Mouse (Mus musculus): Measurements from ENCODE around the gene Sgk1. TPM values are rescaled to one million over a fixed set of nuclear protein-coding genes. Genes with fewer than 3 reads are reported as not detected.
"Not testable (repeated sequence)": the region's sequence is repeated elsewhere in the genome, so short reads cannot be mapped to it uniquely, and the experiment has no call there.

The Sgk1 gene
- polyA plus RNA-seq, 1 experiment from 2014 or later = 45.1 TPM

DNA sequence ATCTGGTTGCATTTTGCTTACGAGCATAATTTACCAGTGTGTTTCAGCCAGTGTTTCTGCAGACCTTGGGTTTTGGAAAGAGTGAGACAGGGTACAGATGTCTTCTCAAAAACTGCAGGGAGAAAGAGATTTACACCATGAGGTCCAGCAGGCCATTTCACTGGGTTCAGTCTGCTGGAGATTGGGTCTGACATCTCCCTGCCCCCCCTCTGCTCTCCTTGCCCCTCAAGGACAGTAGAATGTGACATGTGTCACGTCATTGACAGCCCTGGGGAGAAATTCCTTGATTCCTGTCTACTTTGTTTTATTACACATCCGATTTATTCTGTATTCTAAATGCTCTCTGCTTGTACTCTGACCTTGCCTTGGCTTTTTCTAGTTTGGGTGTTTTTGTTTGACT is 2.5 kb downstream of the Sgk1 start:
- 48% methylated on average over 3 of the region's 3 CpGs for WGBS
- H3K36me3 ChIP-seq (replicated peaks) = no peaks in the 10 kb centered on the region
- peak overlapping the region; percentile 68 for H3K4me2 ChIP-seq
- H3K9me3 ChIP-seq = no peaks in the 10 kb centered on the region
- H3K9ac ChIP-seq = 0 out of 2 replicates have a peak overlapping the region, but pooled peaks have one; percentile 4
- peak overlapping the region; percentile 58 for H3K4me3 ChIP-seq
- H3K27me3 ChIP-seq (replicated peaks) = no peaks in the 10 kb centered on the region
- no peak for ATAC-seq (replicated peaks)
- no peak overlapping the region for H3K27ac ChIP-seq
- peaks cover 30% of the 10 kb centered on the region for H3K4me1 ChIP-seq

DNA sequence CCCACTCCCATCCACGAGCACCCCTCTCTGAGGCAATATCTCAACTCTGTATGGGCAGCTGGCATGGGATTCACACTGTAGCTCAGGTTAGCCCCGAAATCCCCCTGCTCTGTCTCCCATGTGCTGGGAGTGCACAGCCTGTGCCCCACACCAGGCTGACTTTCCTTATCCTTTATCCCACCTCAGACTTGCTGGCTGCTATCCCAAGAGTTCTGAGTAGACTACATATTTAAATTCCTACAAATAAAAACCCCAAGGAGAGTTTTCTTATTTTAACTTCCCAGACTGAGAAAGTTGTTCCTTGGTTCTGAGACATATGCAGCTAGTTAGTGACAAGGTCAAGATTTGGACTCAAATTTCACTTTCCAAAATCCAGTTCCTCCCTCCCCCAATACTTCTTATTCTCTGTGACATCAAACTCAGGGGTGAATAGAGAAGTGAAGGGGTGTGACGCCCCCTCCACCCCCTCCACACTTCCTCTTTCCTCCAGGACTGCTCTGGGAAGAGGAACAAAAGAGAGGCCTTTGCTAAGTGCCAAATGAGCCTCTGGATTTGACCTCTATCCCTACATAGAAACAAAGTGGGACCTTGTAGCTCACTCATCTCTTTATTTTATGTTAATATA is 7.3 kb downstream of the Sgk1 start:
- H3K27me3 ChIP-seq (replicated peaks) = no peaks in the 10 kb centered on the region
- H3K9ac ChIP-seq = no peak overlapping the region
- H3K9me3 ChIP-seq = no peaks in the 10 kb centered on the region
- peaks cover 17% of the 10 kb centered on the region for H3K4me1 ChIP-seq
- H3K4me3 ChIP-seq = no peak overlapping the region
- H3K4me2 ChIP-seq = no peak overlapping the region
- H3K36me3 ChIP-seq (replicated peaks) = 0 out of 2 replicates have a peak, but pooled peaks cover 1% of the 10 kb centered on the region
- ATAC-seq (replicated peaks) = no peak
- 73% methylated on average over 3 of the region's 3 CpGs for WGBS
- H3K27ac ChIP-seq = no peak overlapping the region

- no peak overlapping the region for H3K27ac ChIP-seq
- H3K36me3 ChIP-seq (replicated peaks) = 0 out of 2 replicates have a peak, but pooled peaks cover 8% of the 10 kb centered on the region
- ATAC-seq (replicated peaks) = no peak
- H3K4me3 ChIP-seq = no peak overlapping the region
- no peak overlapping the region for H3K9ac ChIP-seq
- H3K27me3 ChIP-seq (replicated peaks) = no peaks in the 10 kb centered on the region
- H3K4me1 ChIP-seq = peaks cover 9% of the 10 kb centered on the region
- H3K4me2 ChIP-seq = no peak overlapping the region
- WGBS = 94% methylated on average over 4 of the region's 4 CpGs
- no peaks in the 10 kb centered on the region for H3K9me3 ChIP-seq
Observed at GRCm38 (mm10) chr10:21890293-21890692, 8.3 kb downstream of the Sgk1 start.

- no peak for ATAC-seq (replicated peaks)
- Histone ChIP-seq H3K4me3 (no peak overlapping the region), H3K4me2 (no peak overlapping the region), H3K9ac (no peak overlapping the region), H3K27ac (no peak overlapping the region), H3K4me1 (peaks cover 4% of the 10 kb centered on the region), H3K36me3 (replicated peaks) (0 out of 2 replicates have a peak, but pooled peaks cover 8% of the 10 kb centered on the region), H3K27me3 (replicated peaks) (no peaks in the 10 kb centered on the region), H3K9me3 (no peaks in the 10 kb centered on the region)
- WGBS = 69% methylated on average over 7 of the region's 7 CpGs
Observed at GRCm38 (mm10) chr10:21891442-21891841, 9.5 kb downstream of the Sgk1 start.

GRCm38 (mm10) chr10:21892104-21892503 is 10.1 kb downstream of the Sgk1 start:
- no peak overlapping the region for H3K4me2 ChIP-seq
- no peak overlapping the region for H3K4me3 ChIP-seq
- no peak overlapping the region for H3K9ac ChIP-seq
- no peak for ATAC-seq (replicated peaks)
- no peak overlapping the region for H3K27ac ChIP-seq
- H3K9me3 ChIP-seq = no peaks in the 10 kb centered on the region
- no peaks in the 10 kb centered on the region for H3K27me3 ChIP-seq (replicated peaks)
- WGBS = 83% methylated on average over 4 of the region's 4 CpGs
- H3K36me3 ChIP-seq (replicated peaks) = 0 out of 2 replicates have a peak, but pooled peaks cover 8% of the 10 kb centered on the region
- H3K4me1 ChIP-seq = peaks cover 4% of the 10 kb centered on the region

- ATAC-seq (replicated peaks) = no peak
- no peaks in the 10 kb centered on the region for H3K27me3 ChIP-seq (replicated peaks)
- no peak overlapping the region for H3K4me3 ChIP-seq
- no peak overlapping the region for H3K9ac ChIP-seq
- H3K36me3 ChIP-seq (replicated peaks) = 0 out of 2 replicates have a peak, but pooled peaks cover 8% of the 10 kb centered on the region
- H3K4me2 ChIP-seq = no peak overlapping the region
- H3K4me1 ChIP-seq = no peaks in the 10 kb centered on the region
- H3K27ac ChIP-seq = no peak overlapping the region
- 93% methylated on average over 4 of the region's 4 CpGs for WGBS
- H3K9me3 ChIP-seq = no peaks in the 10 kb centered on the region
Observed at GRCm38 (mm10) chr10:21898417-21898816, 16.4 kb downstream of the Sgk1 start.

- H3K4me3 ChIP-seq, H3K27ac ChIP-seq: not testable (repeated sequence)
- 94% methylated on average over 17 of the region's 17 CpGs for WGBS
Observed at GRCm38 (mm10) chr10:21898851-21899250, 16.9 kb downstream of the Sgk1 start.

DNA sequence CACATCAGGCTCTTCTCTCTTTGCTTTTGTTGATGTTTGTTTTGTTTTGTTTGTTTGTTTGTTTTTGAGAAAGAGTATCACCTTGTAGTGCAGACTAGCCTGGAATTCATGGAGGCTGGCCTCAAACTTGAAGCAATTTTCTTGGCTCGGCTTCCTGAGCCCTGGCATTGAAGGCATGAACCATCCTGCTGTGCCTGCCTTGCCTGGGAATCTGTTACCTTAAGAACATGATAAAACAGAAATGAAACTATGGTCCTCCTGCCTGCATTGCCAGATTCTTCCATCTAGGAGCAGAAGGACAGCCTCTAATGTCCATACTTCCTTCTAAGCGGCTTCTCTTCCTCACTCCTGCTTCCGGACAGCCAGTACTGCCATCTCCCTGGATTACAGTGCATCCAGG is 17.4 kb downstream of the Sgk1 start:
- Histone ChIP-seq H3K4me2 (no peak overlapping the region), H3K36me3 (replicated peaks) (0 out of 2 replicates have a peak, but pooled peaks cover 6% of the 10 kb centered on the region), H3K27me3 (replicated peaks) (no peaks in the 10 kb centered on the region), H3K27ac (no peak overlapping the region), H3K4me3 (no peak overlapping the region), H3K4me1 (no peaks in the 10 kb centered on the region), H3K9ac (no peak overlapping the region), H3K9me3 (no peaks in the 10 kb centered on the region)
- ATAC-seq (replicated peaks) = no peak
- WGBS = 91% methylated on average over 3 of the region's 3 CpGs

More at GRCm38 (mm10) chr10:21898851-21899250, 16.9 kb downstream of the Sgk1 start:
- not testable (repeated sequence) for H3K27me3 ChIP-seq (replicated peaks); H3K9me3 ChIP-seq; H3K4me1 ChIP-seq; ATAC-seq (replicated peaks); H3K4me2 ChIP-seq; H3K9ac ChIP-seq; H3K36me3 ChIP-seq (replicated peaks)

DNA sequence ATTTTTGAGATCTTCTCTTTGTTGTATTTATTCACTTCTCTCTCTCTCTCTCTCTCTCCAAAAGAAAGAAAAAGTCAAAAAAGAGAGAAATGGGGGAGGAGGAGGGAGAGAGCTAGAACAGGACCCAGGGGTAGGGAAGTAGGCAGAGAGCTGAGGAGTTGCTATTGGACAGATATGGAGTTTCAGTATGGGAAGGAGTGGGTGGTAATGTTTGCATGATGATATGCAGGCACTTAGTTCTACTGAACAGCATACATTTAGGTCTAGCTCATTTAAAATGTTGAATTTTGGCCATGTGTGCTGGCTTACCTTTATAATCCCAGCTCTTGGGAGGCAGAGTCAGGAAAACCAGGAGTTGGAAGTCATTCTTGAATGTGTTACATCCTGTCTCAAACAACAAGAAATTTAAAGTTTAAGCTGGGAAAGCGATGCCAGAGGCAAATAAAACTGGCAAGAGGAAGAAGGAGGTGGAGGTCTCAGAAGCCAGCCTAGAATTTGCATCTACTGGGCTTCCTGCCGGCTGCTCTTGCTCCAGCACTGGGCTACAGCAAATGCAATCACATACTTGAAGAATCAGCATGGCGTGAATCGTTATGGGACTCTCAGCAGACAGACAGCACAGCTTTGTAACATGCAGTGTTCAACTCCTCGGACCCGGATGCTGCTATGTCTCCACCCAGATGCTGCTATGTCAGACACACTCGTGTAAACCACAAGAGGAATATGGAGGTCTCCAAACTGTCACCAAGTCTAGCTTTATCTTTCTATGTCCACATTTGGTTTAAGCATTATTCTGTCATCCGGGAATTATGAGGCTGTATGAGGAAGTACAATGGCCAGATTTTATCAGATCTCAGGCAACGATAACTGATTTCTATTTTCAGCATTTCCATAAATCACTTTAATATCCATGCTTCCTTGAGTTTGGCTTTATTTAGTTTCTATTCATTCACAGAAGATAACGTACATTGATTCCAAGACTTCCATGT is 20.5 kb downstream of the Sgk1 start:
- no peaks in the 10 kb centered on the region for H3K4me1 ChIP-seq
- H3K27me3 ChIP-seq (replicated peaks) = no peaks in the 10 kb centered on the region
- no peak overlapping the region for H3K4me2 ChIP-seq
- no peaks in the 10 kb centered on the region for H3K9me3 ChIP-seq
- H3K36me3 ChIP-seq (replicated peaks) = no peaks in the 10 kb centered on the region
- ATAC-seq (replicated peaks) = no peak
- H3K9ac ChIP-seq = no peak overlapping the region
- no peak overlapping the region for H3K27ac ChIP-seq
- 88% methylated on average over 10 of the region's 10 CpGs for WGBS
- H3K4me3 ChIP-seq = no peak overlapping the region

GRCm38 (mm10) chr10:21904151-21904550 is 22.2 kb downstream of the Sgk1 start:
- Histone ChIP-seq H3K9me3 (no peaks in the 10 kb centered on the region), H3K27me3 (replicated peaks) (no peaks in the 10 kb centered on the region), H3K36me3 (replicated peaks) (no peaks in the 10 kb centered on the region), H3K9ac (no peak overlapping the region), H3K4me3 (no peak overlapping the region), H3K4me1 (peaks cover 5% of the 10 kb centered on the region; the same call in 1 of the 2 replicates), H3K4me2 (no peak overlapping the region), H3K27ac (no peak overlapping the region)
- no peak for ATAC-seq (replicated peaks)
- WGBS = 74% methylated on average over 2 of the region's 2 CpGs

DNA sequence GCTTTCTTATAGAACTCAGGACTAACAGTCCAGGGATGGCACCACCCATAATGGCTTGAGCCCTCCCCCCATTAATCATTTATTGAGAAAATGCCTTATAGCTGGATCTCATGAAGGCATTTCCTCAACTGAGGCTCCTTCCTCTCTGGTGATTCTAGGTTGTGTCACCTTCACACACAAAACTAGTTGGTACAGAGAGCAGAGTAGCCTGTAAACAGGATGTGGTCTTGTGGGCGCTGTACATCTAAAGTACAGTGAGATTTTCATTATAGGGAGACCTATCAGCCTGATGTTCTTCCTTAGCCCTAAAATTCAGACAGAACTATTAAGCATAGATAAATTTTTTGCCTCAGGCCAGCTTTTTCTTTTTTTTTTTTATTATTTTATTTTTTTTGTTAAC is 23.6 kb downstream of the Sgk1 start:
- Histone ChIP-seq H3K4me1 (peaks cover 5% of the 10 kb centered on the region; the same call in 1 of the 2 replicates), H3K27me3 (replicated peaks) (no peaks in the 10 kb centered on the region), H3K9ac (no peak overlapping the region), H3K9me3 (no peaks in the 10 kb centered on the region), H3K4me3 (no peak overlapping the region), H3K36me3 (replicated peaks) (no peaks in the 10 kb centered on the region), H3K4me2 (no peak overlapping the region), H3K27ac (no peak overlapping the region)
- no peak for ATAC-seq (replicated peaks)
- WGBS = 100% methylated on average over 1 of the region's 1 CpGs

GRCm38 (mm10) chr10:21906894-21907446 is 25.0 kb downstream of the Sgk1 start:
- no peak overlapping the region for H3K4me3 ChIP-seq
- no peaks in the 10 kb centered on the region for H3K36me3 ChIP-seq (replicated peaks)
- 23% methylated on average over 5 of the region's 5 CpGs for WGBS
- H3K9me3 ChIP-seq = no peaks in the 10 kb centered on the region
- no peak overlapping the region for H3K9ac ChIP-seq
- no peak overlapping the region for H3K27ac ChIP-seq
- H3K27me3 ChIP-seq (replicated peaks) = no peaks in the 10 kb centered on the region
- H3K4me1 ChIP-seq = peaks cover 5% of the 10 kb centered on the region; the same call in 1 of the 2 replicates
- no peak overlapping the region for H3K4me2 ChIP-seq
- ATAC-seq (replicated peaks) = no peak

Measured in midbrain, embryonic 15.5 days (tissue).